Mouse (Mus musculus) CD8-positive naive resting alpha-beta T cell, adult 2 months (primary cell): ENCODE measurements around the gene Ccdc3.
"Not testable (repeated sequence)": the region's sequence is repeated elsewhere in the genome, so short reads cannot be mapped to it uniquely, and the experiment has no call there.

ENCODE experiments used
- DNase-seq, 2 experiments: peaks; one replicate each; pipeline ENCODE4 v3.0.0; 2022; ENCODE audit warnings: low read depth in 2 of 2, low spot score in 2 of 2

The Ccdc3 gene

GRCm38 (mm10) chr2:5137500-5138286 lies at the start of gene Ccdc3:
Gene Ccdc3, plus strand, starts transcription at chr2:5137776.
- no peak for DNase-seq

- DNase-seq = not testable (repeated sequence)
Measured at GRCm38 (mm10) chr2:5090385-5090784, 47.2 kb upstream of the Ccdc3 start.

GRCm38 (mm10) chr2:5094876-5095275 lies 42.7 kb upstream of the Ccdc3 start:
- no peak for DNase-seq

- DNase-seq = no peak
Measured at GRCm38 (mm10) chr2:5095316-5095715, 42.3 kb upstream of the Ccdc3 start.

GRCm38 (mm10) chr2:5097786-5098445 lies 39.7 kb upstream of the Ccdc3 start:
- DNase-seq = no peak

GRCm38 (mm10) chr2:5099176-5099575 lies 38.4 kb upstream of the Ccdc3 start:
- no peak for DNase-seq

GRCm38 (mm10) chr2:5101743-5102245 lies 35.8 kb upstream of the Ccdc3 start:
- DNase-seq = no peak

GRCm38 (mm10) chr2:5102891-5103290 lies 34.7 kb upstream of the Ccdc3 start:
- DNase-seq = no peak

- DNase-seq = no peak
Measured at GRCm38 (mm10) chr2:5112785-5113291, 24.7 kb upstream of the Ccdc3 start.

GRCm38 (mm10) chr2:5114386-5114785 lies 23.2 kb upstream of the Ccdc3 start:
- no peak for DNase-seq

GRCm38 (mm10) chr2:5116856-5117532 lies 20.6 kb upstream of the Ccdc3 start:
- no peak for DNase-seq

GRCm38 (mm10) chr2:5125506-5125905 lies 12.1 kb upstream of the Ccdc3 start:
- no peak for DNase-seq

- no peak for DNase-seq
Measured at GRCm38 (mm10) chr2:5127369-5127768, 10.2 kb upstream of the Ccdc3 start.

- DNase-seq = no peak
Measured at GRCm38 (mm10) chr2:5129099-5129498, 8.5 kb upstream of the Ccdc3 start.

- DNase-seq = no peak
Measured at GRCm38 (mm10) chr2:5132046-5132445, 5.5 kb upstream of the Ccdc3 start.

- no peak for DNase-seq
Measured at GRCm38 (mm10) chr2:5134959-5135743, 2.4 kb upstream of the Ccdc3 start.

GRCm38 (mm10) chr2:5139961-5140360 lies 2.4 kb downstream of the Ccdc3 start:
- DNase-seq = no peak

- no peak for DNase-seq
Measured at GRCm38 (mm10) chr2:5144446-5144845, 6.9 kb downstream of the Ccdc3 start.

- no peak for DNase-seq
Measured at GRCm38 (mm10) chr2:5147907-5148306, 10.3 kb downstream of the Ccdc3 start.

- no peak for DNase-seq
Measured at GRCm38 (mm10) chr2:5154711-5155110, 17.1 kb downstream of the Ccdc3 start.
